Mouse (Mus musculus) spleen, postnatal 14 days (tissue): ENCODE measurements at regions not wholly inside any gene's neighbourhood (a gene's known extent, or its start where the extent isn't known, plus 50 kb on each side); places are given as distances from the start of the nearest gene placed in this dataset.

Source experiments
- DNase-seq, 2 experiments: peaks; one replicate each; pipeline ENCODE4 v3.0.0; 2021 to 2022; ENCODE audit warnings: low spot score in 2 of 2

- no peak for DNase-seq
Measured at GRCm38 (mm10) chr2:92544364-92545151, 54.9 kb upstream of the Chst1 start.

- no peak for DNase-seq
Measured at GRCm38 (mm10) chr2:92540841-92541240, 58.7 kb upstream of the Chst1 start.

GRCm38 (mm10) chr2:92531996-92532395 lies 67.5 kb upstream of the Chst1 start:
- no peak for DNase-seq

GRCm38 (mm10) chr2:92530677-92531076 lies 68.8 kb upstream of the Chst1 start:
- no peak for DNase-seq

- no peak for DNase-seq
Measured at GRCm38 (mm10) chr2:92529670-92530322, 69.5 kb upstream of the Slc35c1 start.

GRCm38 (mm10) chr2:92529071-92529641 lies 68.8 kb upstream of the Slc35c1 start:
- DNase-seq = peak in 1 of 2 experiments; percentile 2

- no peak for DNase-seq
Measured at GRCm38 (mm10) chr2:92528119-92528830, 67.9 kb upstream of the Slc35c1 start.

- DNase-seq = no peak
Measured at GRCm38 (mm10) chr2:92526676-92527395, 66.5 kb upstream of the Slc35c1 start.

GRCm38 (mm10) chr2:92525628-92526027 lies 65.3 kb upstream of the Slc35c1 start:
- no peak for DNase-seq

- DNase-seq = no peak
Measured at GRCm38 (mm10) chr2:92525062-92525623, 64.8 kb upstream of the Slc35c1 start.

GRCm38 (mm10) chr2:92524346-92524905 lies 64.1 kb upstream of the Slc35c1 start:
- DNase-seq = no peak

GRCm38 (mm10) chr2:92523321-92523895 lies 63.1 kb upstream of the Slc35c1 start:
- no peak for DNase-seq

GRCm38 (mm10) chr2:92521527-92521926 lies 61.2 kb upstream of the Slc35c1 start:
- DNase-seq = no peak

GRCm38 (mm10) chr2:92519396-92519795 lies 59.1 kb upstream of the Slc35c1 start:
- DNase-seq = no peak

GRCm38 (mm10) chr2:92518891-92519290 lies 58.6 kb upstream of the Slc35c1 start:
- DNase-seq = no peak

- no peak for DNase-seq
Measured at GRCm38 (mm10) chr2:92514961-92515360, 54.6 kb upstream of the Slc35c1 start.

- no peak for DNase-seq
Measured at GRCm38 (mm10) chr2:92511771-92512744, 51.7 kb upstream of the Slc35c1 start.
